Mouse (Mus musculus) midbrain, embryonic 11.5 days (tissue): Measurements from ENCODE around the gene Fsip2. TPM values are rescaled to one million over a fixed set of nuclear protein-coding genes. Genes with fewer than 3 reads are reported as not detected.

Experiments
- ATAC-seq: fragments of 200-750 bp; cut with Nextera tagmentation; 2 replicates; pipeline ENCODE4 v1.8.0; 2017; ENCODE audit warnings: moderate TSS enrichment, moderate library complexity; ENCODE audit not compliant: low FRiP score
- DNase-seq: peaks from one replicate; pipeline ENCODE4 v3.0.0; 2015; ENCODE audit warnings: low spot score; ENCODE audit errors: missing footprints
- H3K27ac ChIP-seq: fragments of 300-500 bp; sonication (generic); 2 replicates; pipeline ENCODE4 v1.5.1; 2014; ENCODE audit warnings: low read depth, low read length
- H3K27me3 ChIP-seq: fragments of 300-500 bp; sonication (generic); 2 replicates; pipeline ENCODE4 v1.6.1; 2014; ENCODE audit warnings: mild to moderate bottlenecking, low read length, moderate library complexity, mixed read lengths; ENCODE audit not compliant: control insufficient read depth, insufficient read depth
- H3K36me3 ChIP-seq: fragments of 300-500 bp; sonication (generic); 2 replicates; pipeline ENCODE4 v1.6.1; 2014; ENCODE audit warnings: mild to moderate bottlenecking, low read length, moderate library complexity, mixed read lengths; ENCODE audit not compliant: control insufficient read depth, insufficient read depth
- H3K4me1 ChIP-seq: fragments of 300-500 bp; sonication (generic); 2 replicates; pipeline ENCODE4 v1.6.1; 2014; ENCODE audit warnings: low read length; ENCODE audit not compliant: control insufficient read depth, insufficient read depth
- H3K4me2 ChIP-seq: fragments of 300-500 bp; sonication (generic); 2 replicates; pipeline ENCODE4 v1.6.1; 2014; ENCODE audit warnings: mild to moderate bottlenecking, moderate library complexity
- H3K4me3 ChIP-seq: fragments of 300-500 bp; sonication (generic); 2 replicates; pipeline ENCODE4 v1.5.1; 2014; ENCODE audit warnings: low read depth, low read length
- H3K9ac ChIP-seq: fragments of 300-500 bp; sonication (generic); 2 replicates; pipeline ENCODE4 v1.6.1; 2014; ENCODE audit warnings: low read length
- H3K9me3 ChIP-seq: fragments of 300-500 bp; sonication (generic); 2 replicates; pipeline ENCODE4 v1.6.1; 2016; ENCODE audit warnings: low read length; ENCODE audit not compliant: control insufficient read depth
- WGBS: fragments of 180-500 bp; shearing (Covaris S2); extraction: QIAGEN DNeasy Blood & Tissue Kit; methylation state at CpG from one replicate; pipeline ENCODE4 v1.1.7; 2014; 5-methylcytosine and 5-hydroxymethylcytosine counted together
- polyA plus RNA-seq: library from polyadenylated mRNA; unstranded; fragments of >200 nt; fragmentation: Nextera tagmentation; extraction: Ambion mirVana; gene quantifications from 2 replicates; pipeline ENCODE4 v1.2.1, GENCODE M21; 2014

The Fsip2 gene
- polyA plus RNA-seq: not detected in 2 replicates

GRCm38 (mm10) chr2:82943472-82943871, at the start of gene Fsip2:
Gene Fsip2, plus strand, starts transcription at chr2:82943634.
- WGBS: 94% methylated on average over 17 of the region's 17 CpGs
- Histone ChIP-seq H3K27me3 (no peaks in the 10 kb centered on the region), H3K27ac (no peak within 1 kb of the TSS), H3K4me2 (no peak within 1 kb of the TSS), H3K36me3 (no peaks in the 10 kb centered on the region), H3K9me3 (no peaks in the 10 kb centered on the region), H3K9ac (no peak within 1 kb of the TSS), H3K4me1 (no peaks in the 10 kb centered on the region), H3K4me3 (no peak within 1 kb of the TSS)
- ATAC-seq (no peak), DNase-seq (no peak)

- Histone ChIP-seq H3K36me3 (no peaks in the 10 kb centered on the region), H3K4me1 (no peaks in the 10 kb centered on the region), H3K9me3 (no peaks in the 10 kb centered on the region), H3K27me3 (no peaks in the 10 kb centered on the region), H3K9ac (no peak overlapping the region), H3K27ac (no peak overlapping the region), H3K4me2 (no peak overlapping the region), H3K4me3 (no peak overlapping the region)
- no peak for ATAC-seq
- 90% methylated on average over 3 of the region's 3 CpGs for WGBS
- no peak for DNase-seq
Observed at GRCm38 (mm10) chr2:82963443-82963842, 20.0 kb downstream of the Fsip2 start.

GRCm38 (mm10) chr2:83025853-83026252, 82.4 kb downstream of the Fsip2 start:
- no peak overlapping the region for H3K4me2 ChIP-seq
- no peak overlapping the region for H3K4me3 ChIP-seq
- no peak overlapping the region for H3K9ac ChIP-seq
- no peaks in the 10 kb centered on the region for H3K9me3 ChIP-seq
- H3K4me1 ChIP-seq: no peaks in the 10 kb centered on the region
- 93% methylated on average over 7 of the region's 7 CpGs for WGBS
- no peak for DNase-seq
- H3K27me3 ChIP-seq: no peaks in the 10 kb centered on the region
- H3K27ac ChIP-seq: no peak overlapping the region
- no peak for ATAC-seq
- no peaks in the 10 kb centered on the region for H3K36me3 ChIP-seq

GRCm38 (mm10) chr2:83052914-83053690, 109.7 kb downstream of the Fsip2 start:
- no peaks in the 10 kb centered on the region for H3K36me3 ChIP-seq
- no peaks in the 10 kb centered on the region for H3K27me3 ChIP-seq
- 79% methylated on average over 5 of the region's 5 CpGs for WGBS
- DNase-seq: no peak
- H3K9ac ChIP-seq: no peak overlapping the region
- no peaks in the 10 kb centered on the region for H3K9me3 ChIP-seq
- H3K4me2 ChIP-seq: no peak overlapping the region
- no peak overlapping the region for H3K27ac ChIP-seq
- ATAC-seq: no peak
- H3K4me1 ChIP-seq: no peaks in the 10 kb centered on the region
- H3K4me3 ChIP-seq: no peak overlapping the region
